Mouse (Mus musculus) forebrain, embryonic 13.5 days (tissue): ENCODE measurements around the gene Flvcr2. TPM values are rescaled to one million over a fixed set of nuclear protein-coding genes. Genes with fewer than 3 reads are reported as not detected.

ENCODE experiments used
- ATAC-seq: fragments of 200-750 bp; cut with Nextera tagmentation; 2 replicates; pipeline ENCODE4 v1.8.0; 2017
- H3K27ac ChIP-seq: fragments of 300-500 bp; sonication (generic); 2 replicates; pipeline ENCODE4 v1.5.1; 2015; ENCODE audit warnings: inconsistent platforms, mild to moderate bottlenecking, moderate library complexity
- H3K27me3 ChIP-seq: fragments of 300-500 bp; sonication (generic); 2 replicates; pipeline ENCODE4 v1.6.1; 2015; ENCODE audit warnings: mild to moderate bottlenecking, inconsistent platforms
- H3K36me3 ChIP-seq: fragments of 300-500 bp; sonication (generic); 2 replicates; pipeline ENCODE4 v1.6.1; 2015; ENCODE audit warnings: mild to moderate bottlenecking, inconsistent platforms; ENCODE audit not compliant: poor library complexity, severe bottlenecking
- H3K4me1 ChIP-seq: fragments of 300-500 bp; sonication (generic); 2 replicates; pipeline ENCODE4 v1.6.1; 2015; ENCODE audit warnings: inconsistent platforms
- H3K4me2 ChIP-seq: fragments of 300-500 bp; sonication (generic); 2 replicates; pipeline ENCODE4 v1.6.1; 2015; ENCODE audit warnings: inconsistent platforms, mild to moderate bottlenecking, moderate library complexity
- H3K4me3 ChIP-seq: fragments of 300-500 bp; sonication (generic); 2 replicates; pipeline ENCODE4 v1.5.1; 2015; ENCODE audit warnings: mild to moderate bottlenecking, inconsistent platforms
- H3K9ac ChIP-seq: fragments of 300-500 bp; sonication (generic); 2 replicates; pipeline ENCODE4 v1.6.1; 2015; ENCODE audit warnings: mild to moderate bottlenecking, inconsistent platforms
- H3K9me3 ChIP-seq: fragments of 300-500 bp; sonication (generic); replicated peaks from 2 replicates; pipeline ENCODE4 v1.6.1; 2016; ENCODE audit warnings: inconsistent platforms
- WGBS: fragments of 180-500 bp; shearing (Covaris S2); methylation state at CpG from one replicate; pipeline ENCODE4 v1.1.7; 2015; 5-methylcytosine and 5-hydroxymethylcytosine counted together
- polyA plus RNA-seq: library from polyadenylated mRNA; unstranded; fragments of >200 nt; fragmentation: Nextera tagmentation; extraction: Ambion mirVana; gene quantifications from 2 replicates; pipeline ENCODE4 v1.2.1, GENCODE M21; 2015

Gene Flvcr2
- polyA plus RNA-seq, 1 experiment from 2014 or later, result 2.6 TPM

- H3K4me1 ChIP-seq, result no peaks in the 10 kb centered on the region
- H3K9me3 ChIP-seq, result no peaks in the 10 kb centered on the region
- no peak overlapping the region for H3K27ac ChIP-seq
- no peak overlapping the region for H3K9ac ChIP-seq
- 85% methylated on average over 3 of the region's 3 CpGs for WGBS
- no peak overlapping the region for H3K4me2 ChIP-seq
- no peaks in the 10 kb centered on the region for H3K27me3 ChIP-seq
- H3K36me3 ChIP-seq, result no peaks in the 10 kb centered on the region
- ATAC-seq, result no peak
- H3K4me3 ChIP-seq, result no peak overlapping the region
Observed at GRCm38 (mm10) chr12:85778962-85779361, 32.6 kb downstream of the Flvcr2 start.

- H3K27me3 ChIP-seq, result no peaks in the 10 kb centered on the region
- ATAC-seq, result no peak
- H3K36me3 ChIP-seq, result no peaks in the 10 kb centered on the region
- H3K9me3 ChIP-seq, result no peaks in the 10 kb centered on the region
- no peak overlapping the region for H3K9ac ChIP-seq
- no peak overlapping the region for H3K4me2 ChIP-seq
- no peaks in the 10 kb centered on the region for H3K4me1 ChIP-seq
- H3K4me3 ChIP-seq, result no peak overlapping the region
- H3K27ac ChIP-seq, result no peak overlapping the region
- WGBS, result 97% methylated on average over 5 of the region's 5 CpGs
Observed at GRCm38 (mm10) chr12:85779707-85780106, 33.4 kb downstream of the Flvcr2 start.

- Histone ChIP-seq H3K4me3 (no peak overlapping the region), H3K9ac (no peak overlapping the region), H3K4me1 (no peaks in the 10 kb centered on the region), H3K4me2 (no peak overlapping the region), H3K9me3 (no peaks in the 10 kb centered on the region), H3K36me3 (no peaks in the 10 kb centered on the region), H3K27me3 (no peaks in the 10 kb centered on the region), H3K27ac (no peak overlapping the region)
- 85% methylated on average over 3 of the region's 3 CpGs for WGBS
- ATAC-seq, result no peak
Observed at GRCm38 (mm10) chr12:85781606-85782005, 35.3 kb downstream of the Flvcr2 start.

- Histone ChIP-seq H3K27me3 (no peaks in the 10 kb centered on the region), H3K36me3 (no peaks in the 10 kb centered on the region), H3K4me3 (no peak overlapping the region), H3K27ac (no peak overlapping the region), H3K4me1 (no peaks in the 10 kb centered on the region), H3K9me3 (no peaks in the 10 kb centered on the region), H3K9ac (no peak overlapping the region), H3K4me2 (no peak overlapping the region)
- WGBS, result 85% methylated on average over 19 of the region's 19 CpGs
- ATAC-seq, result no peak
Observed at GRCm38 (mm10) chr12:85784916-85785815, 38.8 kb downstream of the Flvcr2 start.

- Histone ChIP-seq H3K4me2 (no peak overlapping the region), H3K27ac (no peak overlapping the region), H3K9me3 (no peaks in the 10 kb centered on the region), H3K27me3 (no peaks in the 10 kb centered on the region), H3K36me3 (no peaks in the 10 kb centered on the region), H3K9ac (no peak overlapping the region), H3K4me3 (no peak overlapping the region), H3K4me1 (no peaks in the 10 kb centered on the region)
- WGBS, result 84% methylated on average over 4 of the region's 4 CpGs
- ATAC-seq, result no peak
Observed at GRCm38 (mm10) chr12:85792158-85792557, 45.8 kb downstream of the Flvcr2 start.

GRCm38 (mm10) chr12:85792821-85793346 is 46.5 kb downstream of the Flvcr2 start:
- ATAC-seq, result no peak
- WGBS, result 74% methylated on average over 6 of the region's 6 CpGs
- Histone ChIP-seq H3K27me3 (no peaks in the 10 kb centered on the region), H3K9ac (no peak overlapping the region), H3K36me3 (no peaks in the 10 kb centered on the region), H3K27ac (no peak overlapping the region), H3K9me3 (no peaks in the 10 kb centered on the region), H3K4me3 (no peak overlapping the region), H3K4me2 (no peak overlapping the region), H3K4me1 (no peaks in the 10 kb centered on the region)

GRCm38 (mm10) chr12:85794094-85794493 is 47.8 kb downstream of the Flvcr2 start:
- Histone ChIP-seq H3K9ac (no peak overlapping the region), H3K36me3 (no peaks in the 10 kb centered on the region), H3K4me3 (no peak overlapping the region), H3K9me3 (no peaks in the 10 kb centered on the region), H3K4me2 (no peak overlapping the region), H3K27ac (no peak overlapping the region), H3K4me1 (no peaks in the 10 kb centered on the region), H3K27me3 (no peaks in the 10 kb centered on the region)
- ATAC-seq, result no peak
- 89% methylated on average over 2 of the region's 2 CpGs for WGBS

GRCm38 (mm10) chr12:85795551-85795950 is 49.2 kb downstream of the Flvcr2 start:
- no peaks in the 10 kb centered on the region for H3K9me3 ChIP-seq
- no peaks in the 10 kb centered on the region for H3K36me3 ChIP-seq
- no peak for ATAC-seq
- 65% methylated on average over 1 of the region's 1 CpGs for WGBS
- no peak overlapping the region for H3K9ac ChIP-seq
- no peaks in the 10 kb centered on the region for H3K4me1 ChIP-seq
- H3K4me2 ChIP-seq, result no peak overlapping the region
- H3K27ac ChIP-seq, result no peak overlapping the region
- no peak overlapping the region for H3K4me3 ChIP-seq
- no peaks in the 10 kb centered on the region for H3K27me3 ChIP-seq

- H3K9ac ChIP-seq, result no peak overlapping the region
- H3K4me1 ChIP-seq, result no peaks in the 10 kb centered on the region
- 74% methylated on average over 9 of the region's 9 CpGs for WGBS
- no peak overlapping the region for H3K4me3 ChIP-seq
- no peaks in the 10 kb centered on the region for H3K36me3 ChIP-seq
- no peak overlapping the region for H3K27ac ChIP-seq
- H3K27me3 ChIP-seq, result no peaks in the 10 kb centered on the region
- no peak for ATAC-seq
- H3K4me2 ChIP-seq, result no peak overlapping the region
- H3K9me3 ChIP-seq, result no peaks in the 10 kb centered on the region
Observed at GRCm38 (mm10) chr12:85800031-85800430, 53.7 kb downstream of the Flvcr2 start.

- 78% methylated on average over 6 of the region's 6 CpGs for WGBS
Observed at GRCm38 (mm10) chr12:85809726-85810125, 63.4 kb downstream of the Flvcr2 start.

GRCm38 (mm10) chr12:85810959-85811358 is 64.6 kb downstream of the Flvcr2 start:
- H3K4me3 ChIP-seq, result no peak overlapping the region
- no peaks in the 10 kb centered on the region for H3K9me3 ChIP-seq
- ATAC-seq, result no peak
- H3K9ac ChIP-seq, result no peak overlapping the region
- no peak overlapping the region for H3K27ac ChIP-seq
- peaks cover 51% of the 10 kb centered on the region for H3K36me3 ChIP-seq
- no peaks in the 10 kb centered on the region for H3K4me1 ChIP-seq
- H3K27me3 ChIP-seq, result no peaks in the 10 kb centered on the region
- no peak overlapping the region for H3K4me2 ChIP-seq

More at GRCm38 (mm10) chr12:85809726-85810125, 63.4 kb downstream of the Flvcr2 start:
- no peaks in the 10 kb centered on the region for H3K9me3 ChIP-seq
- H3K4me3 ChIP-seq, result no peak overlapping the region
- H3K9ac ChIP-seq, result no peak overlapping the region
- no peaks in the 10 kb centered on the region for H3K4me1 ChIP-seq
- H3K27me3 ChIP-seq, result no peaks in the 10 kb centered on the region
- H3K27ac ChIP-seq, result no peak overlapping the region
- no peak for ATAC-seq
- peaks cover 41% of the 10 kb centered on the region for H3K36me3 ChIP-seq
- no peak overlapping the region for H3K4me2 ChIP-seq

GRCm38 (mm10) chr12:85811676-85812075 is 65.3 kb downstream of the Flvcr2 start:
- ATAC-seq, result no peak
- no peaks in the 10 kb centered on the region for H3K27me3 ChIP-seq
- H3K9me3 ChIP-seq, result no peaks in the 10 kb centered on the region
- no peak overlapping the region for H3K4me2 ChIP-seq
- H3K4me3 ChIP-seq, result no peak overlapping the region
- 90% methylated on average over 4 of the region's 4 CpGs for WGBS
- H3K4me1 ChIP-seq, result no peaks in the 10 kb centered on the region
- no peak overlapping the region for H3K9ac ChIP-seq
- peaks cover 59% of the 10 kb centered on the region for H3K36me3 ChIP-seq
- H3K27ac ChIP-seq, result no peak overlapping the region
